Comparison of ENCODE assay signal across 8 mouse cellular contexts in genomic region chr14:102810121-102810921, GRCm38 (mm10).
DNase-seq lines count a peak whose midpoint lies in the region; ATAC-seq lines count a peak whose summit lies in the region.

No protein-coding gene starts in this region.

- H3K27ac ChIP-seq in embryonic facial prominence, embryonic 12.5 days: peak overlapping the region; percentile 63; the same call in 1 of the 2 replicates
- H3K27ac ChIP-seq in neural tube, embryonic 15.5 days (replicated peaks): no peak overlapping the region

- H3K4me1 ChIP-seq in embryonic facial prominence, embryonic 12.5 days: peaks cover 23% of the 10 kb centered on the region
- no peaks in the 10 kb centered on the region for H3K4me1 ChIP-seq in neural tube, embryonic 15.5 days

- no peaks in the 10 kb centered on the region for H3K27me3 ChIP-seq in embryonic facial prominence, embryonic 12.5 days
- no peaks in the 10 kb centered on the region for H3K27me3 ChIP-seq in neural tube, embryonic 15.5 days (replicated peaks)

- H3K9me3 ChIP-seq in embryonic facial prominence, embryonic 12.5 days: no peaks in the 10 kb centered on the region
- no peaks in the 10 kb centered on the region for H3K9me3 ChIP-seq in neural tube, embryonic 15.5 days (replicated peaks)

- 55% methylated on average over 7 of the region's 7 CpGs for WGBS in embryonic facial prominence, embryonic 12.5 days
- WGBS in neural tube, embryonic 15.5 days: 66% methylated on average over 7 of the region's 7 CpGs

- no peak overlapping the region for H3K9ac ChIP-seq in embryonic facial prominence, embryonic 12.5 days
- H3K9ac ChIP-seq in neural tube, embryonic 15.5 days (replicated peaks): no peak overlapping the region

- H3K4me3 ChIP-seq in embryonic facial prominence, embryonic 12.5 days: no peak overlapping the region
- H3K4me3 ChIP-seq in neural tube, embryonic 15.5 days (replicated peaks): no peak overlapping the region

- no peak for ATAC-seq in embryonic facial prominence, embryonic 12.5 days (ENCODE audit: insufficient number of reproducible peaks, insufficient read depth, low FRiP score, low TSS enrichment)
- ATAC-seq in neural tube, embryonic 15.5 days (ENCODE audit: low FRiP score): no peak

- H3K4me2 ChIP-seq in embryonic facial prominence, embryonic 12.5 days (replicated peaks): no peak overlapping the region
- no peak overlapping the region for H3K4me2 ChIP-seq in neural tube, embryonic 15.5 days

- DNase-seq in adrenal gland, adult 2 months: peak; percentile 51
- no peak for DNase-seq in adrenal gland, postnatal 4 days (ENCODE audit: low spot score in 2 of 2)
- peak; percentile 60 to 67 for DNase-seq in kidney, adult 8-10 months
- DNase-seq in lung, postnatal 10 days: peak; percentile 48
- DNase-seq in thymus, postnatal 10 days (ENCODE audit: low spot score in 2 of 2): peak; percentile 57 to 62
- DNase-seq in cerebellum, adult 11 months: no peak

- no peaks in the 10 kb centered on the region for H3K36me3 ChIP-seq in embryonic facial prominence, embryonic 12.5 days
- no peaks in the 10 kb centered on the region for H3K36me3 ChIP-seq in neural tube, embryonic 15.5 days

Comparison
In these comparisons a context has a peak if more than half of its experiments do, and no peak if none do; other contexts are left out.
1. DNase-seq: peak in adrenal gland, adult 2 months (single experiment), kidney, adult 8-10 months (2 of 2), lung, postnatal 10 days (single experiment) and thymus, postnatal 10 days (2 of 2); none in adrenal gland, postnatal 4 days (0 of 2) and cerebellum, adult 11 months (single experiment).